Mouse (Mus musculus) ES-Bruce4 (cell line): ENCODE measurements around the gene Pwp2.

ENCODE experiments used
- CTCF ChIP-seq: IDR thresholded peaks from one replicate; pipeline ENCODE4 v1.8.1; 2011; ENCODE audit warnings: low read depth, low read length
- EP300 ChIP-seq: IDR thresholded peaks from 2 replicates; pipeline ENCODE4 v1.6.1; 2011; ENCODE audit warnings: low read depth, low read length; ENCODE audit not compliant: insufficient read depth

DNA sequence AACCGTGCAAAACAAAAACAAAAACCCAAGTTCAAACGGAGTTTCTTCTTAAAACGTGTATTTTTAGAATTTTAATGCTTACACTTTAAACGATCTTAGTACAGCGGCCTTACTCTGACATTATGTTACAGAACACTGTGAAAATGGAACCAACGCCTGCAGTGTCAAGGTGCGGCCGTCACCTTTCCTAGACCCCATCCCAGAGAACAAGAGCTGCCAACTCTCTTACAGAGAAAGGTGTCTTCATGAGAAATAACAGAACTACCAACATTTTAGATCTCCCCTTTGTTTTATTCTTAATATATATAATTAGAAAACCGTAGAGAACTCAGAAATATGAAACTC, 404 bp upstream of the Pwp2 start:
- TF ChIP-seq EP300 (no peak), CTCF (no peak)
